Mouse (Mus musculus) ZHBTc4 (cell line): ENCODE measurements around the gene Cdk18.
A peak's percentile ranks its signal among the peaks of the same experiment; 100 is the strongest.

Experiments
- DNase-seq: peaks from one replicate; pipeline ENCODE4 v3.0.0-alpha.2; 2011; ENCODE audit warnings: low read depth, low spot score

Cdk18 gene

GRCm38 (mm10) chr1:132139416-132139864 lies at the start of gene Cdk18:
Gene Cdk18 (minus strand): TSS chr1:132139684.
- peak; percentile 90 for DNase-seq

- DNase-seq = no peak
Measured at GRCm38 (mm10) chr1:132189231-132189630, 49.7 kb upstream of the Cdk18 start.

GRCm38 (mm10) chr1:132188442-132189066 lies 49.1 kb upstream of the Cdk18 start:
- peak; percentile 53 for DNase-seq

GRCm38 (mm10) chr1:132186303-132186702 lies 46.8 kb upstream of the Cdk18 start:
- DNase-seq = no peak

GRCm38 (mm10) chr1:132171619-132172018 lies 32.1 kb upstream of the Cdk18 start:
- no peak for DNase-seq

GRCm38 (mm10) chr1:132170698-132171097 lies 31.2 kb upstream of the Cdk18 start:
- no peak for DNase-seq

GRCm38 (mm10) chr1:132168115-132168767 lies 28.8 kb upstream of the Cdk18 start:
- peak; percentile 76 for DNase-seq

- DNase-seq = peak; percentile 85
Measured at GRCm38 (mm10) chr1:132165859-132166258, 26.4 kb upstream of the Cdk18 start.

- DNase-seq = no peak
Measured at GRCm38 (mm10) chr1:132164780-132165518, 25.5 kb upstream of the Cdk18 start.

GRCm38 (mm10) chr1:132162618-132163017 lies 23.1 kb upstream of the Cdk18 start:
- peak; percentile 37 for DNase-seq

GRCm38 (mm10) chr1:132161211-132161880 lies 21.9 kb upstream of the Cdk18 start:
- DNase-seq = no peak

GRCm38 (mm10) chr1:132159681-132160080 lies 20.2 kb upstream of the Cdk18 start:
- DNase-seq = no peak

- peak; percentile 80 for DNase-seq
Measured at GRCm38 (mm10) chr1:132158741-132159140, 19.3 kb upstream of the Cdk18 start.

GRCm38 (mm10) chr1:132157808-132158207 lies 18.3 kb upstream of the Cdk18 start:
- no peak for DNase-seq

GRCm38 (mm10) chr1:132157016-132157781 lies 17.7 kb upstream of the Cdk18 start:
- peak; percentile 94 for DNase-seq

- DNase-seq = peak; percentile 93
Measured at GRCm38 (mm10) chr1:132155737-132156136, 16.3 kb upstream of the Cdk18 start.

- DNase-seq = no peak
Measured at GRCm38 (mm10) chr1:132153691-132154090, 14.2 kb upstream of the Cdk18 start.

GRCm38 (mm10) chr1:132153086-132153690 lies 13.7 kb upstream of the Cdk18 start:
- no peak for DNase-seq

GRCm38 (mm10) chr1:132151908-132152307 lies 12.4 kb upstream of the Cdk18 start:
- no peak for DNase-seq

- DNase-seq = no peak
Measured at GRCm38 (mm10) chr1:132150817-132151601, 11.5 kb upstream of the Cdk18 start.
